Mouse (Mus musculus) heart, adult 2 months (tissue): ENCODE measurements around the gene Abca13. TPM values are rescaled to one million over a fixed set of nuclear protein-coding genes. Genes with fewer than 3 reads are reported as not detected.
"Not testable (repeated sequence)": the region's sequence is repeated elsewhere in the genome, so short reads cannot be mapped to it uniquely, and the experiment has no call there.

Experiments
- DNase-seq, 2 experiments: peaks; one replicate each; pipeline ENCODE4 v3.0.0; 2021
- H3K27ac ChIP-seq: fragments of 200-600 bp; 2 replicates; pipeline ENCODE4 v1.8.1; 2022
- H3K27me3 ChIP-seq: fragments of 200-500 bp; 2 replicates; pipeline ENCODE4 v1.6.1; 2012; ENCODE audit warnings: mild to moderate bottlenecking, low read length, inconsistent platforms, mixed read lengths; ENCODE audit not compliant: control insufficient read depth, insufficient read depth
- H3K36me3 ChIP-seq: fragments of 200-500 bp; 2 replicates; pipeline ENCODE4 v1.6.1; 2012; ENCODE audit warnings: low read length, inconsistent platforms; ENCODE audit not compliant: control insufficient read depth, insufficient read depth
- H3K4me1 ChIP-seq: fragments of 200-500 bp; 2 replicates; pipeline ENCODE4 v1.6.1; 2011; ENCODE audit warnings: low read length; ENCODE audit not compliant: control insufficient read depth, insufficient read depth
- H3K4me3 ChIP-seq: fragments of 200-600 bp; 2 replicates; pipeline ENCODE4 v1.8.1; 2022
- H3K79me2 ChIP-seq: fragments of 200-500 bp; replicated peaks from 2 replicates; pipeline ENCODE4 v1.6.1; 2012; ENCODE audit warnings: mild to moderate bottlenecking, inconsistent platforms, low read length, moderate library complexity, mixed read lengths; ENCODE audit not compliant: control insufficient read depth, insufficient read depth
- H3K9ac ChIP-seq: fragments of 200-500 bp; 2 replicates; pipeline ENCODE4 v1.6.1; 2012; ENCODE audit warnings: low read depth, mild to moderate bottlenecking, control low read depth, inconsistent platforms, low read length, mixed read lengths
- CTCF ChIP-seq: fragments of 200-600 bp; IDR thresholded peaks from 2 replicates; pipeline ENCODE4 v1.8.1; 2022; ENCODE audit warnings: antibody characterized with exemption, mild to moderate bottlenecking, moderate library complexity
- EP300 ChIP-seq: fragments of 200-500 bp; IDR thresholded peaks from 2 replicates; pipeline ENCODE4 v1.6.1; 2011; ENCODE audit warnings: low read depth, low read length, control low read depth; ENCODE audit not compliant: insufficient read depth
- POLR2A ChIP-seq: fragments of 200-500 bp; IDR thresholded peaks from 2 replicates; pipeline ENCODE4 v1.6.1; 2011; ENCODE audit warnings: mild to moderate bottlenecking, low read depth, low read length, control low read depth; ENCODE audit not compliant: insufficient read depth
- WGBS: fragments of 180-500 bp; shearing (Covaris S2); methylation state at CpG from one replicate; pipeline ENCODE4 v1.1.7; 2018; 5-methylcytosine and 5-hydroxymethylcytosine counted together
- intact Hi-C: fragments of 180-260 bp; cut with DNase I; formaldehyde crosslinking; loops from one replicate; pipeline ENCODE4 v1.15.1; 2025
- polyA plus RNA-seq: library from polyadenylated mRNA; depleted of rRNA; stranded (reverse); fragments of >200 nt; gene quantifications from 2 replicates; pipeline ENCODE4 v1.2.3, GENCODE M21; 2012
- total RNA-seq, 2 experiments: library from RNA; stranded (reverse); gene quantifications; 2 replicates each; pipeline ENCODE4 v1.2.3; 2021

Abca13 gene
- total and polyA plus RNA-seq, 3 experiments, result 0.02 TPM; not detected in 2

DNA sequence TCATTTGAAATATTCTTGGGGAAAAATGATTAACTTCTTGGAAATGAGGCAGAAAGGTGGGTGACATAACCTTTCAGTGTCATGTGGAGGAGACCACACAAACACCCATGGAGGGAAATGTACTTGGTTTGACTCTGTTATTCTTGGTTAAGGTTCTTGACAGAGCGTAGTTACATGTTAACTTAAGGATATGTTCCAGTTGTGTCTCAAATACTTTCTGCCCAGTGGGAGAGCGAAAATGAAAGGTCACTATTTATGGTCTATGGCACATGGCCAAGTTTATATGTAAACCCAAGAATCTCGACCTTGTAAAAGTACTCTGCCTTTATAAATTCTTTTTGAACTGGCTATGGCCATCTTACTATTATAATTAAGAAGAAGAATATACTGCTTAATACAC lies 31.8 kb upstream of the Abca13 start:
- no peak for TF ChIP-seq CTCF
- TF ChIP-seq EP300, result no peak
- TF ChIP-seq POLR2A, result no peak
- Histone ChIP-seq H3K27me3 (no peaks in the 10 kb centered on the region), H3K4me3 (no peak overlapping the region), H3K4me1 (no peaks in the 10 kb centered on the region), H3K27ac (no peak overlapping the region), H3K79me2 (no peaks in the 10 kb centered on the region), H3K9ac (no peak overlapping the region), H3K36me3 (no peaks in the 10 kb centered on the region)
- DNase-seq, result no peak
- intact Hi-C loops, result no loop called here
- WGBS, result 43% methylated on average over 3 of the region's 3 CpGs

DNA sequence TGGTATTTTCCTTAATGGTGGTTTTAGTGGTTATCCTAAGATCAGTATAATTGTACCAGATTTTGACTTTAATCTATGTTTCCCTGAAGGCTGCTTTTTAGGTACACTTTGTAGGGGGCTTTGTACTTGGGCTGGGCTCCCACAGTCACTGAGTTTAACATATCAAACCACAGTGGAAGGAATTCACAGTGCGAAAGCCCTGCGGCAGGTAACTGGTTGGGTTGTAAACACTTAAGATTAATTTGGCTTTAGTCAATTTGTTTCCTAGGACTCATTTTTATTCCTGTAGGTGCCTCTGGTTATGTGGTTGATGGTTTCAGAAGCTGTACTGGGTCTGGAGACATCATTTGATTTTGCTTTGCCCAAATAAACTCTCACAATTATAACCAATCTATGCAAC lies 24.4 kb upstream of the Abca13 start:
- no peak overlapping the region for H3K4me3 ChIP-seq
- no peak for TF ChIP-seq CTCF
- no peak for TF ChIP-seq POLR2A
- no peak for TF ChIP-seq EP300
- no peak overlapping the region for H3K27ac ChIP-seq
- DNase-seq, result no peak
- H3K27me3 ChIP-seq, result no peaks in the 10 kb centered on the region
- no peaks in the 10 kb centered on the region for H3K4me1 ChIP-seq
- H3K36me3 ChIP-seq, result no peaks in the 10 kb centered on the region
- intact Hi-C loops, result no loop called here
- no peak overlapping the region for H3K9ac ChIP-seq
- WGBS, result 91% methylated on average over 2 of the region's 2 CpGs
- H3K79me2 ChIP-seq, result no peaks in the 10 kb centered on the region

DNA sequence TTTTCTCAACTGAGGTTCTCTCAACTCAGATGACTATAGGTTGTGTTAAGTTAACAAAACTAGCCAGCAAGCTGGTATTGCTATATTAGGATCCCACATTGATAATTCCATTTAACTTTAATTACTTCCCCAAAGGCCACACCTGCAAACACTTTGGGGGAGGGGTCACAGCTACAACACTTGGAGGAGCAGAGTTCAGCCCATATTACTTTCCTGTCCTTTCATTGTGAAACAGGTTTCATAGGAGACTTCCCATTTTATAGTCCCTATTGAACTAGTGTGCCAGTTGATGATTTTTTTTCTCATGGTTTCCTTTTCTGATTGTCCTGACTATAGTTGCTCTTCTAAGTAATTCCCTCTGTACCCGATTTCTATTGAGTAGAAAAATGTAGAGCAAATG lies 10.3 kb upstream of the Abca13 start:
- H3K4me1 ChIP-seq, result no peaks in the 10 kb centered on the region
- intact Hi-C loops, result no loop called here
- TF ChIP-seq POLR2A (no peak), EP300 (no peak), CTCF (no peak)
- no peaks in the 10 kb centered on the region for H3K36me3 ChIP-seq
- WGBS, result 67% methylated on average over 1 of the region's 1 CpGs
- no peak overlapping the region for H3K4me3 ChIP-seq
- no peaks in the 10 kb centered on the region for H3K79me2 ChIP-seq
- no peak overlapping the region for H3K9ac ChIP-seq
- no peak overlapping the region for H3K27ac ChIP-seq
- no peaks in the 10 kb centered on the region for H3K27me3 ChIP-seq
- no peak for DNase-seq

DNA sequence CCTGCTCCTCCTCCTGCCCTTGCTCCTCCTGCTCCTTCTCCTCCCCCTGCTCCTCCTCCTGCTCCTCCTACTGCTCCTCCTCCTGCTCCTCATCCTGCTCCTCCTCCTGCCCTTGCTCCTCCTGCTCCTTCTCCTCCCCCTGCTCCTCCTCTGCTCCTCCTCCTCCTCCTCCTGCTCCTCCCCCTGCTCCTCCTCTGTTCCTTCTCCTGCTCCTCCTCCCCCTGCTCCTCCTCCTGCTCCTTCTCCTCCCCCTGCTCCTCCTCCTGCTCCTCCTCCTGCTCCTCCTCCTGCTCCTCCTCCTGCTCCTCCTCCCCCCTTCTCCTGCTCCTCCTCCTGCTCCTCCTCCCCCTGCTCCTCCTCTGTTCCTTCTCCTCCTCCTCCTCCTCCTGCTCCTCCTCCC lies 2.3 kb upstream of the Abca13 start:
- H3K79me2 ChIP-seq, H3K9ac ChIP-seq, H3K4me3 ChIP-seq, H3K36me3 ChIP-seq, H3K4me1 ChIP-seq, H3K27ac ChIP-seq, H3K27me3 ChIP-seq, intact Hi-C loops, DNase-seq: not testable (repeated sequence)

DNA sequence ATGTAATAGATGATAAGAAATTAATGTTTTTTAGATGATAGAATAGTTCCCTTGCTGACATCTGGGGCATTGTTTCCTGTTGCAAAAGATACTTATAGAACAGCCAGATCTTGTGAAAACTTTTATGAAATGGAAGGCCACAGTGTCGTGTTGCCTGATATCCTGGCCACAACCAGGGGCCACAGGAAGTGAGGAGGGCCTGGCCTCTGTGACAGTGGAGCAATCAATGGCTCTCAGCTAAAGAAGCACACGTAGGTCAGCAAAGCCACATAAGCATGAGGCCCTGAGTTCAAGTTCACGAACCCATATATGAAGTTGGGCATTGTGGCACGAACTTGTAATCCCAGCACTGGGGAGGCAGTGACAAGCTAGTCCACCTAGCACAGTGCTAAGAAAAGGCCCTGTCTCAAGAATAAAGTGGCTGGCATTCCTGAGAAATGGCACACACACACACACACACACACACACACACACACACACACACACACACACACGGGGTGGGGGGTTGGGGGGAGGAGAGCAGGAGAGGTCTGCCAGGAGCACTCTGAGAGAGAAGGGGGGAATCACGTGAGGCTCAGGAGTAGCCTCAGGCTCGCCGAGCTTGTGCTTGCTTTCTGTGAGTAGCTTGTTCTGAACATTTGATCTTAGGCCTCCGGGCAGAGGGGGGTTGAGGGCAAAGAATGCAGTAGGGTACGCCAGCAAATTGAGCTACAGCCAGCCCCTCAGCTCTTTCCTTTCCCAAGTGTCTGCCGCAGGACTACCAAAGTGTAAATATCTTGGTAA lies 779 bp upstream of the Abca13 start:
- Histone ChIP-seq H3K27me3 (no peaks in the 10 kb centered on the region), H3K4me1 (no peaks in the 10 kb centered on the region), H3K9ac (no peak overlapping the region), H3K27ac (no peak overlapping the region), H3K36me3 (no peaks in the 10 kb centered on the region), H3K4me3 (no peak overlapping the region), H3K79me2 (no peaks in the 10 kb centered on the region)
- TF ChIP-seq POLR2A (no peak), CTCF (no peak), EP300 (no peak)
- DNase-seq, result no peak
- intact Hi-C loops, result no loop called here
- WGBS, result 44% methylated on average over 11 of the region's 11 CpGs

DNA sequence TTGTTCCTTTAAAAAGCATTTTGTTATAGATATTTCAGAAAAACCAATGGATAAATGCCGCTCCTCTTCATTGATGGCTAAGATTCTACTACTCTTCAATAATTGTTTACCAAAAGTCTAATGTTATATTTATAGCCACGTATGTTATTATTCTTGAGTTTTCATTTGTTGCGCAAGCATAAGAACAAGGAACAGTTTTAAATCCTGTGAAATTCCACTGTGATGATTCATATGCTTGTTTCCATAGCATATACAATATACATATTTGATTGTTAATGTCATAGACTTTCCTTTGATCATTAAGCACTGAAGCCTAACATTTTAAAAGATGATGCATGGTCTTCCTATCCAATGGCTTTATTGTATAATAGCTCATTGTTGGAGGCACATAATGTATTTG lies 3.1 kb downstream of the Abca13 start:
- WGBS, result 90% methylated on average over 3 of the region's 3 CpGs
- intact Hi-C loops, result no loop called here

More for the DNA sequence above, 3.1 kb downstream of the Abca13 start:
- no peak overlapping the region for H3K27ac ChIP-seq
- H3K4me3 ChIP-seq, result no peak overlapping the region
- no peak overlapping the region for H3K9ac ChIP-seq
- no peaks in the 10 kb centered on the region for H3K36me3 ChIP-seq
- H3K27me3 ChIP-seq, result no peaks in the 10 kb centered on the region
- DNase-seq, result no peak
- no peaks in the 10 kb centered on the region for H3K79me2 ChIP-seq
- no peak for TF ChIP-seq EP300
- no peak for TF ChIP-seq POLR2A
- TF ChIP-seq CTCF, result no peak
- H3K4me1 ChIP-seq, result no peaks in the 10 kb centered on the region
